Mouse (Mus musculus) myocyte (in vitro differentiated cells): ENCODE measurements around the gene Map3k13. TPM values are rescaled to one million over a fixed set of nuclear protein-coding genes. Genes with fewer than 3 reads are reported as not detected.
"Not testable (repeated sequence)": the region's sequence is repeated elsewhere in the genome, so short reads cannot be mapped to it uniquely, and the experiment has no call there.

Source experiments
- H3K27me3 ChIP-seq: one replicate; pipeline ENCODE4 v1.6.1; 2011; ENCODE audit not compliant: control insufficient read depth, insufficient read depth, insufficient read length
- H3K36me3 ChIP-seq: one replicate; pipeline ENCODE4 v1.6.1; 2011; ENCODE audit not compliant: control insufficient read depth, insufficient read depth
- H3K4me2 ChIP-seq: one replicate; pipeline ENCODE4 v1.6.1; 2011; ENCODE audit warnings: low read depth, control low read depth
- H3K4me3 ChIP-seq: one replicate; pipeline ENCODE4 v1.5.1; 2011; ENCODE audit warnings: mild to moderate bottlenecking, control low read depth, moderate library complexity
- H3K79me2 ChIP-seq: one replicate; pipeline ENCODE4 v1.6.1; 2011; ENCODE audit not compliant: control insufficient read depth, insufficient read depth
- H3ac ChIP-seq: one replicate; pipeline ENCODE4 v1.6.1; 2011; ENCODE audit not compliant: control insufficient read depth, insufficient read length
- CEBPB ChIP-seq: IDR thresholded peaks from 2 replicates; pipeline ENCODE4 v1.6.1; 2011; ENCODE audit warnings: mild to moderate bottlenecking, moderate library complexity; ENCODE audit not compliant: poor library complexity, insufficient read depth, severe bottlenecking
- E2F4 ChIP-seq: IDR thresholded peaks from one replicate; pipeline ENCODE4 v1.6.1; 2011; ENCODE audit warnings: mild to moderate bottlenecking, control low read depth, moderate library complexity; ENCODE audit not compliant: insufficient read depth
- MAX ChIP-seq: IDR thresholded peaks from one replicate; pipeline ENCODE4 v1.6.1; 2011; ENCODE audit warnings: low read depth, mild to moderate bottlenecking, control low read depth
- MYOD1 ChIP-seq, 3 experiments: IDR thresholded peaks; one replicate each; pipeline ENCODE4 v1.6.1; 2011; ENCODE audit warnings: control low read depth in 2 of 3, low read depth in 2 of 3, mild to moderate bottlenecking in 2 of 3, moderate library complexity in 1 of 3; ENCODE audit not compliant: insufficient read length in 2 of 3, control insufficient read depth in 1 of 3
- MYOG ChIP-seq, 3 experiments: IDR thresholded peaks; one replicate each; pipeline ENCODE4 v1.6.1; 2011; ENCODE audit warnings: control low read depth in 2 of 3, low read depth in 2 of 3, mild to moderate bottlenecking in 2 of 3; ENCODE audit not compliant: insufficient read length in 2 of 3, control insufficient read depth in 1 of 3, insufficient read depth in 1 of 3
- POLR2A ChIP-seq: IDR thresholded peaks from one replicate; pipeline ENCODE4 v1.6.1; 2011; ENCODE audit warnings: low read depth, mild to moderate bottlenecking, control low read depth, moderate library complexity; ENCODE audit not compliant: insufficient read length
- POLR2AphosphoS2 ChIP-seq: IDR thresholded peaks from one replicate; pipeline ENCODE4 v1.6.1; 2011; ENCODE audit warnings: low read depth, control low read depth; ENCODE audit not compliant: insufficient read length
- REST ChIP-seq: IDR thresholded peaks from one replicate; pipeline ENCODE4 v1.6.1; 2011; ENCODE audit warnings: mild to moderate bottlenecking, control low read depth, moderate library complexity; ENCODE audit not compliant: insufficient read depth, insufficient read length
- SRF ChIP-seq: IDR thresholded peaks from one replicate; pipeline ENCODE4 v1.6.1; 2011; ENCODE audit warnings: low read depth; ENCODE audit not compliant: control insufficient read depth, insufficient read length
- TCF12 ChIP-seq: IDR thresholded peaks from one replicate; pipeline ENCODE4 v1.6.1; 2011; ENCODE audit warnings: mild to moderate bottlenecking, control low read depth; ENCODE audit not compliant: poor library complexity, insufficient read depth, severe bottlenecking
- TCF3 ChIP-seq: IDR thresholded peaks from one replicate; pipeline ENCODE4 v1.6.1; 2011; ENCODE audit warnings: low read depth, control low read depth; ENCODE audit not compliant: insufficient read length
- USF1 ChIP-seq: IDR thresholded peaks from one replicate; pipeline ENCODE4 v1.6.1; 2011; ENCODE audit warnings: low read depth, mild to moderate bottlenecking, control low read depth, moderate library complexity
- polyA plus RNA-seq: library from polyadenylated mRNA; unstranded; fragments of >200 nt; fragmentation: generic; extraction: Trizol; gene quantifications from one replicate; pipeline ENCODE4 v1.2.1, GENCODE M21; 2012; ENCODE audit warnings: missing spikeins

The Map3k13 gene
- polyA plus RNA-seq, 1 experiment = 0.31 TPM

DNA sequence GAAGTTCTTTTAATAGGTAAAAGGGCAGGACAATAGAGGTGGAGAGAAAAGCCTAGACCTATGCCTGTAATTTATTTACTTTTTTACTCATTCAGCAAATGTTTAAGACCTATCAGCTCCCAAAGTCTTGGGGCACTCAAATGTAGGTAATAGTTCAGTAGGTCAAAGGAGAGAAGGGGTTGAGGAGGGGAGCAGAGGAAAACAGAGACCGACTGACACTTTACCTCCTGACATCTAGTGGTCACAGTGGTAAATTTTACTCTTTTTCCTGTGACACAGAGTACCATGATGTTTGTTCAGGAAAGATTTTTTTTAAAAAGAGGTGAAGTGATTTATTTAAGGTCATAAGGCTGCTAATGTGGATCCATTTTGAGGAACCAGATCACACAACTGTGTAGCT is 3.7 kb upstream of the Map3k13 start:
- Histone ChIP-seq H3K79me2 (no peaks in the 10 kb centered on the region), H3K36me3 (no peaks in the 10 kb centered on the region), H3K4me3 (no peak overlapping the region), H3K4me2 (no peak overlapping the region), H3K27me3 (no peaks in the 10 kb centered on the region), H3ac (no peak overlapping the region)
- TF ChIP-seq MYOG (IDR thresholded peaks at IDR 0.05; ENCODE audit: control insufficient read depth in 1 of 3, insufficient read depth in 1 of 3, insufficient read length in 2 of 3, low read depth in 2 of 3) = no peak
- TF ChIP-seq REST = no peak
- no peak for TF ChIP-seq SRF
- TF ChIP-seq TCF12 = no peak
- no peak for TF ChIP-seq E2F4
- TF ChIP-seq MYOD1 (IDR thresholded peaks at IDR 0.05; ENCODE audit: control insufficient read depth in 1 of 3, insufficient read length in 2 of 3, low read depth in 2 of 3) = no peak
- no peak for TF ChIP-seq TCF3
- no peak for TF ChIP-seq USF1

DNA sequence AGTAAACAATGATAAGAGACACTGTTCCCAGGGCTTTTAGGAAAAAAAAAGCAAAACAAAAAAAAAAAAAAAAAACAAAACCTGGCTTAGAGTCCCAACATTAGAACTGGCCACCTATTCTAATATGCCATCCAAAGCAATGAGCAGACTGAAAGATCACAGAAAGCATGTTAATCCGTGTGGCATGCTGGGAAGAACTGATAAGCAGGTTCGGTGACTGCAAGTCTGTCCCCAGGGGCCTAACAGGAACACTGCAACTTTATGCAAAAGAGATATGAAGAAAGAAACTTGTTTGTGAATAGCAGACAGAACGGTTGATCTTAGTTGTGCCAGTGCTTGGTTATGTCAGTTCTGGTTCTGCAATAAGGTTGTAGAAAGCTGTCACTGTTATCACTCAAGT is 2.4 kb upstream of the Map3k13 start:
- no peak overlapping the region for H3K4me2 ChIP-seq
- no peak overlapping the region for H3ac ChIP-seq
- no peak for TF ChIP-seq MYOG (IDR thresholded peaks at IDR 0.05; ENCODE audit: control insufficient read depth in 1 of 3, insufficient read depth in 1 of 3, insufficient read length in 2 of 3, low read depth in 2 of 3)
- no peak for TF ChIP-seq SRF
- TF ChIP-seq E2F4 = no peak
- TF ChIP-seq TCF3 = no peak
- TF ChIP-seq POLR2A = no peak
- no peak for TF ChIP-seq MAX
- TF ChIP-seq USF1 = no peak
- TF ChIP-seq POLR2AphosphoS2 = no peak
- no peak for TF ChIP-seq TCF12
- no peak for TF ChIP-seq MYOD1 (IDR thresholded peaks at IDR 0.05; ENCODE audit: control insufficient read depth in 1 of 3, insufficient read length in 2 of 3, low read depth in 2 of 3)
- no peak for TF ChIP-seq REST
- H3K36me3 ChIP-seq = no peaks in the 10 kb centered on the region
- H3K27me3 ChIP-seq = no peaks in the 10 kb centered on the region
- H3K4me3 ChIP-seq = no peak overlapping the region
- H3K79me2 ChIP-seq = no peaks in the 10 kb centered on the region

DNA sequence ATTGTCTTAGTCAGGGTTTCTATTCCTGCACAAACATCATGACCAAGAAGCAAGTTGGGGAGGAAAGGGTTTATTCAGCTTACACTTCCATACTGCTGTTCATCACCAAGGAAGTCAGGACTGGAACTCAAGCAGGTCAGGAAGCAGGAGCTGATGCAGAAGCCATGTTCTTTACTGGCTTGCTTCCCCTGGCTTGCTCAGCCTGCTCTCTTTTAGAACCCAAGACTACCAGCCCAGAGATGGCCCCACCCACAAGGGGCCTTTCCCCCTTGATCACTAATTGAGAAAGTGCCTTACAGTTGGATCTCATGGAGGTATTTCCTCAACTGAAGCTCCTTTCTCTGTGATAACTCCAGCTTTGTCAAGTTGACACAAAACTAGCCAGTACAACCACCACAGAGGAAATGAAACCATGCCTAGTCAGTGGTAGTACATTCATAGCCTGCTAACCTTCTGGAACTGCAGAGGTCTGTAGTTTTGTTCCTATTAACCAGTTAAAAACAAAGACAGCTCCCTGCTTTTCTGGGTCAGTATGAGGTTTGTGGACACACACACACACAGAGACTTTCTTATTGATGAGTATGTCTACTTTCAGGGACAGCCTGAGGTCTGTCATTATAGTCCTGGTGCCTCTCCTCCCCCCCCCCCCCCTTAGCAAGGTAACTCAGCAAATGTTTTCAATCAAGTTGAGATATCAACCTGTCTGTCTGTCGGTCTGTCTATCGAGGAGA is 901 bp upstream of the Map3k13 start:
- not testable (repeated sequence) for H3K79me2 ChIP-seq, H3K27me3 ChIP-seq, H3K36me3 ChIP-seq, H3ac ChIP-seq
- H3K4me3 ChIP-seq = peak overlapping the region; percentile 95
- peak overlapping the region; percentile 85 for H3K4me2 ChIP-seq

GRCm38 (mm10) chr16:21794697-21795045 is 525 bp downstream of the Map3k13 start:
- H3K4me3 ChIP-seq = peak overlapping the region; percentile 95
- H3K36me3 ChIP-seq = no peaks in the 10 kb centered on the region
- H3K27me3 ChIP-seq = no peaks in the 10 kb centered on the region
- no peaks in the 10 kb centered on the region for H3K79me2 ChIP-seq
- H3ac ChIP-seq = peak overlapping the region; percentile 50
- peak overlapping the region; percentile 85 for H3K4me2 ChIP-seq
- no peak for TF ChIP-seq POLR2AphosphoS2
- no peak for TF ChIP-seq REST
- TF ChIP-seq MYOG (IDR thresholded peaks at IDR 0.05; ENCODE audit: control insufficient read depth in 1 of 3, insufficient read depth in 1 of 3, insufficient read length in 2 of 3, low read depth in 2 of 3) = no peak

GRCm38 (mm10) chr16:21795071-21795470 is 925 bp downstream of the Map3k13 start:
- H3K79me2 ChIP-seq = no peaks in the 10 kb centered on the region
- no peak for TF ChIP-seq MYOD1 (IDR thresholded peaks at IDR 0.05; ENCODE audit: control insufficient read depth in 1 of 3, insufficient read length in 2 of 3, low read depth in 2 of 3)
- no peak for TF ChIP-seq TCF3
- TF ChIP-seq POLR2AphosphoS2 = no peak
- no peak for TF ChIP-seq USF1
- TF ChIP-seq POLR2A = no peak
- no peak for TF ChIP-seq TCF12
- no peak for TF ChIP-seq MYOG (IDR thresholded peaks at IDR 0.05; ENCODE audit: control insufficient read depth in 1 of 3, insufficient read depth in 1 of 3, insufficient read length in 2 of 3, low read depth in 2 of 3)
- TF ChIP-seq MAX = no peak
- no peak for TF ChIP-seq CEBPB
- no peak for TF ChIP-seq E2F4
- no peak for TF ChIP-seq SRF
- H3ac ChIP-seq = peak overlapping the region; percentile 50
- peak overlapping the region; percentile 85 for H3K4me2 ChIP-seq
- H3K36me3 ChIP-seq = no peaks in the 10 kb centered on the region
- no peaks in the 10 kb centered on the region for H3K27me3 ChIP-seq
- H3K4me3 ChIP-seq = peak overlapping the region; percentile 95
